Mouse (Mus musculus): ENCODE measurements around the gene Stn1.

Stn1 gene

DNA sequence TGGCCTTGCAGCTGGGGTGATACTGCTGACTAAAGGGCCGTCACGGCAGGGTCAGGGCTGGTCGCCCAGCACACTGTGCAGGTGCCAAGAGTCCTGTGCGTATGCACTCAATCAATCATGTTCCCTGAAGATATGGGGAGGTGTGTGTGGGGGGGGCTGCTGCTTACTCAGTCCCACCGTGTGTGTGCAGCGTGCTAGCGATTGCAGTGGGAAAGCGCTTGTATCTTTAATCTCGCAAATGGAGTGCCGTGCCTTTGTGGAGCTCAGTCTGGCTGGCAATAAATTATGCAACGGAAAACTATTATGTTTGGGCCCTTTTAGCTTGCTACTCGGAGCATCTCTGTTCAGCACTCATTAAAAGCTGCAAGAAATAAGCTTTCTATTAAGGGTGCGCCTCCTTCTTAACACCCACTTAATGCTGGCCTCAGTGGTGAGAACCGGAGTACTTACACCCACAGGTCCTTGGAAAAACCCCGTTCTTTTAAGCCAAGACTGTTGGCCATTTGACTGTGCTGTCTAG is 64.4 kb downstream of the Stn1 start:
- no peak for DNase-seq (ENCODE audit: low spot score in 2 of 2)

DNA sequence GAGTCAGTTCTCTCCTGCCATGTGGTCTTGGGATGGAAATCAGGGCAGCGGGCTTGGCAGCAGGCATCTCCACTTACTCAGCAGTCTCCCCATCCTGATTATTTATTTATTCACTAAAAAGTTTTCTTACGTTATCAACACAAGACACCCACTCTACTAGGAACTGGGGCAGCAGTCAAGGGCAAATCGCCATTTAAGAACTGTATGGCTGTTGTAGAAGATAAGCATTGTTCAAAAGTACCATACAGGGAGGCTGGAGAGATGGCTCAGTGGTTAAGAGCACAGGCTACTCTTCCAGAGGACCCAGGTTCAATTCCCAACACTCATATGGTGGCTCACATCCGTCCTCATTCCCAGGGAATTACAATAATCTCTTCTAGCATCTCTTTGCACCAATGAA is 65.5 kb downstream of the Stn1 start:
- DNase-seq (ENCODE audit: low spot score in 2 of 2): no peak

- no peak for DNase-seq (ENCODE audit: low spot score in 2 of 2)
Observed at GRCm38 (mm10) chr19:47468750-47469149, 68.6 kb downstream of the Stn1 start.

- DNase-seq (ENCODE audit: low spot score in 2 of 2): no peak
Observed at GRCm38 (mm10) chr19:47466775-47467174, 70.5 kb downstream of the Stn1 start.

GRCm38 (mm10) chr19:47465467-47465866 is 71.8 kb downstream of the Stn1 start:
- no peak for DNase-seq (ENCODE audit: low spot score in 2 of 2)

DNA sequence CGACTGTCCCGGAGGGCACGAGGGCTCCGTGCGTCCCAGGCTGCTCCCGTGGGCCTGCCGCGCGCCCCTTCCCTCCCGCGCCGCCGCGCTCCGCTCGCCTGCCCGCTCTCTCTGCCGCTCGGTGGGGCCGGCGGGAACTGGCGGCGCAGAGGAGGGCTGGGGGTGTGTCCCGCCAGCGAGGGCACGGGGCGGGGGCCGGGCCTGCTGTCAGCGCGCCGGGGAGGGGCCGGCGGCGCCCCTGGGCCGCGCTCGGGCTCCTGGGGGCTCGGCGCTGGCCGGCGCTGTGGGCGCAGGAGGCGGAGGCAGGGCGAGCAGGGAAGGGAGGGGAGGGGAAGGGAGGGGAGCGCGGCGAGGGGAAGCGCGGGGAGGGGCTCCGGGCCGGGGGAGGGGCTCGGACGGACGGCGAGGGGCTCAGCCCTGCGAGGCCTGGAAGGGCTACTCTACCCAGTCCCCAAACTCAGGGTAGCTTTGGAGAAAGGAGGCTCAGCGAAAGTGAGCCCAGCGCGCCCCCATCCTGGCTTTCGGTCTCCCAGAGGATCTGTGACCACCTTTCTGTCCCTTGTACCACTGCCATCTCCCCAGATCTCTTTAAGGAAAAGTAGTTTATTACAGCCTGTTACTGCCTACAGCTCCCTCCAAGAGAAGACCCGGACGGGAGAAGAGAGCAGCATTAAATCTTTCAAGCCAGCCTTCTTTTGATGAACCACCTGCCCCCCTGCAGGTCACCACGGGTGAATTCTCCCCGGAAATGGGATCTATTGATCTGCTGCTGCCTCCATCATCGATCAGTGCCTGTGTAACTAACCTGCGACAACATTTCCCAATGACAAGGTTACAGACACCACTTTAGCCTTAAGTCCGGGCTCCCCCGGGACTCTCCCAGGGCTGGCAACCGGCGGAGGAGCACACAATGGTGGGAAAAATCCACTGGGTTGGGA is 72.7 kb downstream of the Stn1 start, which contains the start of gene Sh3pxd2a:
TSS of gene Sh3pxd2a (minus strand) at position 98 of the 938 bp plus-strand sequence.
- DNase-seq (ENCODE audit: low spot score in 2 of 2): no peak

GRCm38 (mm10) chr19:47463636-47464303 is 73.5 kb downstream of the Stn1 start:
- DNase-seq (ENCODE audit: low spot score in 2 of 2): peak in 1 of 2 experiments; percentile 58

DNA sequence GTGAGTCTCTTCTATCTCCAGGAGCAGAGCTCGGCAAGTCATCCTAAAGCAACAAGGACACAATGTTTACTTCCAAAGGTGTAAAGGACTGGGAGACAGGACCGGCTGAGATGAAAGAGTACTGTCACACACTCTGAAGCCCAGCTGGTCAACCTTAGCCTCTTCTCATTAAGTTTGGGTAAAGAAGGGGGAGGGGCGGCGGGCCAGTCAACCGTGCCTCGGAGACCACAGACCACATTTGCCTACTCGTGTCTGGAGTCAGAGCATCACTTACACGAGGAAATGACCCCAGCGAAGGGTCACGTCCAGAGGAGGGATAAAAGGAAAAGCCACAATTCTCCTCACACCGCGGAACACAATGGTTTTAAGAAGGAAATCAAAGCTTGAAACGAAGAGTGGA is 74.1 kb downstream of the Stn1 start:
- DNase-seq (ENCODE audit: low spot score in 2 of 2): no peak

- no peak for DNase-seq (ENCODE audit: low spot score in 2 of 2)
Observed at GRCm38 (mm10) chr19:47462725-47463124, 74.6 kb downstream of the Stn1 start.

DNA sequence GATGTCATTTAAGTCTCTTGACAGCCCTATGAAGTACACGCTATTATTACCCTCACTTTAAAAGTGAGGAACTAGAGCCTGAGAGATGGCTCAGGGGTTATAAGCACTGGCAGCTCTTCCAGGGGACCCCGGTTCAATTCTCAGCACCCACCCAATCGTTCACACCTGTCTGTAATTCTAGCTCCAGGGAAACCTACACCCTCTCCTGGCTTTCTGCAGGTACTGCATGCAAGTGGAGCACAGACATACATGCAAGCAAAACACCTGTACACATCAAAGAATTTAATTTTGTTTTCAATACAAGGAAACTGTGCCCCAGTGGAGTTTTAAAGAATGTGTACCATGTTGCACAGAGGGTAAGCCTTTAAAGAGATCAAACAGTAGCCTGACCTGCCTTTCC is 75.5 kb downstream of the Stn1 start:
- DNase-seq (ENCODE audit: low spot score in 2 of 2): no peak

DNA sequence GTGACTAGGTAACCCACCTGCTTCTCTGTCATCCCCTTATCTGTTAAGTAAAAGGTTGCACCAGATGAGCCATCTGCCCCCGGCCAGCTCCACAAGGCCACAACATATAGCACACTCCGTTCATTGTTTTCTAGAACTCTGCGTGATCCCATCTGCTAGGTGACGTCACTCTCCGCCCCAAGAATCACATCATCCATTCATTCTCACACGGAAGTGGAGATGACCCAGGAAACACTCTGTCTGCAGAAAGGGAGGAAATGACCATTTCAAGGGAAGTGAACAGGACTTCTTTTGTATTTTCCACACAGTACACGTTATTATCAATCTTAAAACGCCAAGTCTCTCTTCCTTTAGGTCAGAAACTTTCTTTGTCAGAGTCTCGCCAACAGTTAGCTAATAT is 75.9 kb downstream of the Stn1 start:
- DNase-seq (ENCODE audit: low spot score in 2 of 2): no peak

DNA sequence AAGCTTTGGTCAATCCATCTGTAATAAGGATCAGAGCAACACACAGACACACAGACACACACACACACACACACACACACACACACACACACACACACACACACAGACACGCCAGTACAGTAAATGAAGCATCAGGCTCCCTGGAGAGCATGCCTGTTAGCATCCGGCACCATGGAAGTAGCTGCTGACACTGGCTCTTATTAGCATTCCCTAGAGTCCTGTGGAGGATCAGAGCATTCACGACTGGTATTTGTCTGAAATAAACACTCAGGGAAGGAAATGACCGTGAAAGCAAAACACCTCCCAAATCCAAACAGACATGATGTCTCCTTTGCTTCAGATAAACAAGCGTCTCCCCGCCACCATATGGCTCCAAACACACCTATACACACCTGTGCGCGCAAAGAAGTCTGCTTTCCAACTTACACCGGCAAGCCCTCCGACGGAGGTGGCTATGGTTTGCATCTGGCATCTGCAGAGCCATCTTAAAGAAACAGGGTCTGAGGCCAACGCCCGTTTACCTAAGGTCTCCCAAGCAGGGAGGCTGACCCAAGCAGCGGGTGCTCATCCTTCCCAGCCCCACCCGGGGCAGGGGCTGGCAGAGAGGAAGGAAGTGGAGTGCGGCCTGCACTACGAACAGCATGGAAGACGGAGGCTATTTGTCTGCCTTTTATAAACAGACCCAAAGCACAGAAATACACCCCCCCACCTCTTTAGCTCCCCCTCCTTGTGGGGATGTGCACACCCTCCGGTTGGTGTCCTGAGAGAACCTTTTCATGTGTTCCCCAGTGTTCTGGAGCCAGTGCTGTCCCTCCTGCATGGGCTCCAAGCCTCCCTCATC is 77.0 kb downstream of the Stn1 start:
- DNase-seq (ENCODE audit: low spot score in 2 of 2): no peak

DNA sequence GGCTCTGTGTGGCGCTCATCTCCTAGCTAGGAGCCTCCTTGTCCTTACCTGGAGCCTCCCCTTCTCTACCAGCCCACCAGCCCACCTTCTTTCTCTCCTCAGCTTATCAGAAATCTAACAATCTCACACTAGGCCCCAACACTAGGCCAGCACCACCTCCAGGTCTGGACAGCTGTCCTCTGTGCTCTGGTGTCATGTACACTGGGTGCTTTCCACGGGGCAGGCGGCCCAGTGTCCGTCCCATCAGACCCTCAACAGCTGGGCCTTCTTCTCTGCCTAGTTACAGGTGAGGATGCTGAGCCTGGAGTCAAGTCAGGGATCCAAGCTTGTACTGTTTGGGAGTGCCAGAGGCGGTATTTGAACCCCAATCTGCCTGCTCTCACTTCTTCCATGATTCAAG is 78.1 kb downstream of the Stn1 start:
- DNase-seq (ENCODE audit: low spot score in 2 of 2): no peak

GRCm38 (mm10) chr19:47458504-47459161 is 78.7 kb downstream of the Stn1 start:
- no peak for DNase-seq (ENCODE audit: low spot score in 2 of 2)

DNA sequence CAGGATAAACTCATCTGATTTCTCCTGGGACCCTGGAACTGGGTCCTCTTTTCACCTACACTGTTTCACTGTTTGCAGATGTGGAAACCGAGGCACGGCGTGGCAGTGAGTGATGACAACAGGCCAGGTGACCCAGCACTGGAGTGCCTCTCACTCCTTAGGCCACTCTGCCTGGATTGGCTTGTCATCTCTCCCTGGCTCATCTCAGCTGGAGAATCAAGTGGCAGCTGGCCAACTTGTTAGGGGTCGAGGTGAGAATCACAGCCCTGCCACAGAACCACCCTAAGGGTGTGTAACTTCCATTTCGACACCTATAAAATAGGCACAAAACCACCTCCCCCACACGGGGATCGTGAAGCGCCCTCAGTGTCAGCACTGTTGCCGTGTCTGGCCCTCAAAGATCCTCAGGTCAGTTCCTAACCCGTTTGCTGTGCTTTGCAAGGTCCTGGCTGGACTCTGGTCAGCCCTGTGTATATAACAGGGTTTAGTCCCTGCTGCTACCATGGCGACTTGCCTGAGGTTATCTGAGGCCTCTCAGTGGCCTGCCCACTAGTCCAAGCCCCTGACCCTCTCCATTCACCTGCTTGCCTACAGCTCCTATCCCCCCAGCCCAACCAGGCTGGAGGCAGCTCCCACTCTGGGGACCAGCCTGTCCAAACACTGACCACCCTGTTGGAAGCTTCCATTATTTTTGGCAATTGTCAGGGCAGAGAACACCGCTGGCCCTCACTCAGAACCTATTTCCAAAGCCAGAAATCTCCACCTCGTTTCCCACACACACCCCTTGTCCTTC is 79.4 kb downstream of the Stn1 start:
- DNase-seq (ENCODE audit: low spot score in 2 of 2): no peak

- no peak for DNase-seq (ENCODE audit: low spot score in 2 of 2)
Observed at GRCm38 (mm10) chr19:47456021-47456420, 81.3 kb downstream of the Stn1 start.

GRCm38 (mm10) chr19:47455001-47455755 is 82.1 kb downstream of the Stn1 start:
- no peak for DNase-seq (ENCODE audit: low spot score in 2 of 2)

GRCm38 (mm10) chr19:47454167-47455000 is 82.9 kb downstream of the Stn1 start:
- peak in 1 of 2 experiments; percentile 24 for DNase-seq (ENCODE audit: low spot score in 2 of 2)

GRCm38 (mm10) chr19:47453352-47453751 is 84.0 kb downstream of the Stn1 start:
- no peak for DNase-seq (ENCODE audit: low spot score in 2 of 2)

Data from left cerebral cortex, adult 9 months (tissue).